Mouse (Mus musculus): ENCODE measurements around the gene Olfr1328. TPM values are rescaled to one million over a fixed set of nuclear protein-coding genes. Genes with fewer than 3 reads are reported as not detected.
"Not testable (repeated sequence)": the region's sequence is repeated elsewhere in the genome, so short reads cannot be mapped to it uniquely, and the experiment has no call there.

Olfr1328 gene
- polyA plus RNA-seq (2015; fragmentation: Nextera tagmentation; extraction: Ambion mirVana) = not detected in 2 replicates

DNA sequence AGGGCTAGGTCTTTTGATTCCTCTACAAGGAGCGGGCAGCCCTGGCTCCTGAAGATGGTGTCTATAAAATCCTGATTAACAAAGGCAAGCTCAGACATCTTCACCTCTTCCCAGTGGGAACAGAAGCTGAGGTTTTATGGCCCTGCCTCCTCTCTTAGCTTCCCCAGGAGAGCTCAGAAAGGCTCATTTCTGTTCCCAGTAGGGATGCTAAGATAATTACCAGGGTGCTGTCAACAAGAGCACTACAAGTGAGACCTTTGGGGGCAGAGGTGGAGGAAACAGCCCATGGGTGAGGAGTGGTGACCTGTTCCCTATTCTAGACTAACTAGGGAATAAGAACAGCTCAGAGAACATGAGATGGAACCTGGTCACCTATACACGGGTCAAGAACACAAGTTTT is at the start of gene Olfr1328:
TSS of gene Olfr1328 (minus strand) at position 101 of the 400 bp plus-strand sequence.
- H3K36me3 ChIP-seq (replicated peaks) = no peaks in the 10 kb centered on the region
- ATAC-seq (ENCODE audit: insufficient read depth) = no peak
- H3K9me3 ChIP-seq (replicated peaks) = no peaks in the 10 kb centered on the region
- WGBS (ENCODE audit: insufficient replicate concordance) = 36% methylated on average over 2 of the region's 2 CpGs
- no peak within 1 kb of the TSS for H3K4me2 ChIP-seq
- H3K4me3 ChIP-seq (replicated peaks) = no peak within 1 kb of the TSS
- no peak within 1 kb of the TSS for H3K27ac ChIP-seq (replicated peaks)
- no peaks in the 10 kb centered on the region for H3K4me1 ChIP-seq (replicated peaks)
- no peaks in the 10 kb centered on the region for H3K27me3 ChIP-seq
- H3K9ac ChIP-seq = no peak within 1 kb of the TSS

- H3K4me1 ChIP-seq (replicated peaks) = no peaks in the 10 kb centered on the region; the same call in 1 of the 2 replicates
- H3K4me3 ChIP-seq (replicated peaks) = no peak overlapping the region
- no peak for ATAC-seq (ENCODE audit: insufficient read depth)
- 77% methylated on average over 4 of the region's 4 CpGs for WGBS (ENCODE audit: insufficient replicate concordance)
- H3K36me3 ChIP-seq (replicated peaks) = no peaks in the 10 kb centered on the region
- no peaks in the 10 kb centered on the region for H3K9me3 ChIP-seq (replicated peaks)
- no peak overlapping the region for H3K27ac ChIP-seq (replicated peaks)
- no peak overlapping the region for H3K4me2 ChIP-seq
- no peaks in the 10 kb centered on the region for H3K27me3 ChIP-seq
- H3K9ac ChIP-seq = no peak overlapping the region
Measured at GRCm38 (mm10) chr4:118985291-118985690, 46.9 kb upstream of the Olfr1328 start.

DNA sequence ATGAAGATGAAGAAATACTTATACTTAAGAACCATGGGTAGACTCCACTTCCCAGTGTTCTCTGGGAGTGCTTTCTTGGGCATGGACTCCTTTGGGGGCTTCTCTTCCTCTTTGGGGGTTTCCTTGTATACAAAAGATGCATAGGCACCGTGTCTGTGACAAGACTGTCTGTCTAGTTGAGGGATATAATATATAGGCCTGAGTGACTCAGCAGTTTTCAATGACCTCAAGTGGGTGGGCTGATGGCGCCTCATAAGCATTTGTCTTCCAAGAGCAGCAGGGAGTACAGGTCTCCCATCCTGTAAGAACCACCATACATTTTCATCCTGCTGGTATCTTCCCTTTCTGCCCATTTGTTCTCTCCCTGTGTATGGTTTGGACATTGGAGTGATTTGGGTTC is 34.9 kb upstream of the Olfr1328 start:
- H3K4me1 ChIP-seq (replicated peaks) = no peaks in the 10 kb centered on the region
- no peaks in the 10 kb centered on the region for H3K9me3 ChIP-seq (replicated peaks)
- H3K9ac ChIP-seq = no peak overlapping the region
- H3K27me3 ChIP-seq = no peaks in the 10 kb centered on the region
- WGBS (ENCODE audit: insufficient replicate concordance) = 34% methylated on average over 2 of the region's 2 CpGs
- ATAC-seq (ENCODE audit: insufficient read depth) = no peak
- no peaks in the 10 kb centered on the region for H3K36me3 ChIP-seq (replicated peaks)
- H3K4me3 ChIP-seq (replicated peaks) = no peak overlapping the region
- no peak overlapping the region for H3K27ac ChIP-seq (replicated peaks)
- no peak overlapping the region for H3K4me2 ChIP-seq

DNA sequence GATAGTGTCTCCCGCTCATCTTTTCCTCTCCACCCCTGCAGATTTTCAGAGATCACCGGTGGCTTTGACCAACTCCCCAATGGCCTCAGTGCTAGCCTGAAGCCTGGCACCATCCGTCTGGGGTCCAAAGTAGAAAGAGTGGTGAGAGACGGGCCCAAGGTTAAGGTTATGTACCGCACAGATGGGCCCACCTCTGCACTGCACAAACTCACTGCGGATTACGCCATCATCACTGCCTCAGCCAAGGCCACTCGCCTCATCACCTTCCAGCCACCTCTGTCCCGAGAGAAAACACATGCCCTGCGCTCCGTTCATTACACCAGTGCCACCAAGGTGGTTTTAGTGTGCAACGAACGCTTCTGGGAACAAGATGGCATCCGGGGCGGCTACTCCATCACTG is 29.3 kb upstream of the Olfr1328 start:
- no peak for ATAC-seq (ENCODE audit: insufficient read depth)
- H3K4me2 ChIP-seq = no peak overlapping the region
- H3K27ac ChIP-seq (replicated peaks) = no peak overlapping the region
- H3K36me3 ChIP-seq (replicated peaks) = no peaks in the 10 kb centered on the region
- H3K9ac ChIP-seq = no peak overlapping the region
- WGBS (ENCODE audit: insufficient replicate concordance) = 75% methylated on average over 15 of the region's 15 CpGs
- no peaks in the 10 kb centered on the region for H3K27me3 ChIP-seq
- no peaks in the 10 kb centered on the region for H3K9me3 ChIP-seq (replicated peaks)
- no peaks in the 10 kb centered on the region for H3K4me1 ChIP-seq (replicated peaks)
- no peak overlapping the region for H3K4me3 ChIP-seq (replicated peaks)

DNA sequence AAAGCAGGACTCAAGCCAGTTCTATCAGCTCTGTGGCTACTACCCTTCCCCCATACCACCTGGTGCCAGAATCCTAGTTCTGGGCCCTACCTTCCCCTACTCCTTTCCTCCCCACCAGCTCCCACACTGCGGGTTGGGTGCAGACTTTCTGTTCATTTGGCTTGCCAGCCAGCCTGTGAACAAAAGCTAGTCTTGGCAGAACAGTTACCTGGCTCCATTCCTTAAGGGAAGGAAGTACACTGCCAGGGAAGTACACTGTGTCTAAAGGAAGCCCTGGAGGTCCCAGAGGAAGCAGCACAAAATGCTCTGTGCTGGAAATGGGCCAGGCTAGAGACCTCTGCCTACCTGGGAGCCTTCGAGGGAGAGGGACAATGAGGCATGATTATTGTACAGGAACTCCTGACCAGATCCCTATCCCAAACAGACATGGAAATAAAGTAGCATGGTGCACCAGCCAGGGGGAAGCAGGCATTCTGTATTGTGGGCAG is 22.8 kb upstream of the Olfr1328 start, which contains the start of gene Lao1:
TSS of gene Lao1 (plus strand) at position 438 of the 488 bp plus-strand sequence.
- WGBS (ENCODE audit: insufficient replicate concordance) = 66% methylated on average over 2 of the region's 2 CpGs
- H3K4me1 ChIP-seq (replicated peaks) = no peaks in the 10 kb centered on the region

GRCm38 (mm10) chr4:118958812-118959211 is 20.4 kb upstream of the Olfr1328 start:
- ATAC-seq (ENCODE audit: insufficient read depth) = no peak
- H3K4me1 ChIP-seq (replicated peaks) = no peaks in the 10 kb centered on the region
- WGBS (ENCODE audit: insufficient replicate concordance) = 57% methylated on average over 7 of the region's 7 CpGs

More for the DNA sequence above, 22.8 kb upstream of the Olfr1328 start, which contains the start of gene Lao1:
- no peak for ATAC-seq (ENCODE audit: insufficient read depth)
- H3K27me3 ChIP-seq = no peaks in the 10 kb centered on the region
- no peaks in the 10 kb centered on the region for H3K36me3 ChIP-seq (replicated peaks)
- no peaks in the 10 kb centered on the region for H3K9me3 ChIP-seq (replicated peaks)
- H3K4me2 ChIP-seq = no peak within 1 kb of the TSS
- no peak within 1 kb of the TSS for H3K9ac ChIP-seq
- H3K4me3 ChIP-seq (replicated peaks) = no peak within 1 kb of the TSS
- H3K27ac ChIP-seq (replicated peaks) = no peak within 1 kb of the TSS

DNA sequence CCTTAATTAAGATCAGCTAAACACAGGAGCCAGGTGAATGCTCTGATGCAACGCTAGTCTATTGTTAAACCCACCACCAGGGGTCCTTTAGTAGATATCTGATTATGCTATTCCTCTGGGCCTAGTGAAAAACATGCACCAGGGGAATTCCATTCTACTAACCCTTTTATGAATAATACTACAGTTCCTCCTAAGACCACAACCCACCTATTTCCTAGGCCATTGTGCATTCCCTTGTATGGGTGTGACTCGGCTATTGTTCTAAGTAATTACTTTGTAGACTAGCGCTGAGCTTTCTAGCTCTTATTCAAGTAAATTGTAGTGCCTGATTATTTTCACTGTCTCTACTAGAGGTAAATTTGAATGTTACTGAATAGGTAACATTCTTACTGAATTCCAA is 7.1 kb downstream of the Olfr1328 start:
- not testable (repeated sequence) for H3K4me3 ChIP-seq (replicated peaks); H3K36me3 ChIP-seq (replicated peaks); H3K9ac ChIP-seq; H3K9me3 ChIP-seq (replicated peaks); H3K27me3 ChIP-seq; H3K4me2 ChIP-seq; H3K4me1 ChIP-seq (replicated peaks); ATAC-seq (ENCODE audit: insufficient read depth); H3K27ac ChIP-seq (replicated peaks)
- 58% methylated on average over 3 of the region's 3 CpGs for WGBS (ENCODE audit: insufficient replicate concordance)

More at GRCm38 (mm10) chr4:118958812-118959211, 20.4 kb upstream of the Olfr1328 start:
- H3K4me2 ChIP-seq = no peak overlapping the region
- no peak overlapping the region for H3K27ac ChIP-seq (replicated peaks)
- no peaks in the 10 kb centered on the region for H3K36me3 ChIP-seq (replicated peaks)
- no peak overlapping the region for H3K4me3 ChIP-seq (replicated peaks)
- H3K27me3 ChIP-seq = peaks cover 4% of the 10 kb centered on the region; the same call in 1 of the 2 replicates
- H3K9ac ChIP-seq = no peak overlapping the region
- no peaks in the 10 kb centered on the region for H3K9me3 ChIP-seq (replicated peaks)

GRCm38 (mm10) chr4:118917365-118917764 is 21.0 kb downstream of the Olfr1328 start, which contains the start of gene Olfr1329:
TSS of gene Olfr1329 (minus strand) at chr4:118917465.
- H3K27ac ChIP-seq (replicated peaks); H3K4me3 ChIP-seq (replicated peaks); H3K9ac ChIP-seq; H3K9me3 ChIP-seq (replicated peaks); H3K36me3 ChIP-seq (replicated peaks); H3K4me2 ChIP-seq; H3K27me3 ChIP-seq; H3K4me1 ChIP-seq (replicated peaks); ATAC-seq (ENCODE audit: insufficient read depth): not testable (repeated sequence)
- WGBS (ENCODE audit: insufficient replicate concordance) = 28% methylated on average over 2 of the region's 2 CpGs

- Histone ChIP-seq H3K27me3 (no peaks in the 10 kb centered on the region), H3K4me3 (replicated peaks) (no peak overlapping the region), H3K9me3 (replicated peaks) (no peaks in the 10 kb centered on the region), H3K36me3 (replicated peaks) (no peaks in the 10 kb centered on the region), H3K27ac (replicated peaks) (no peak overlapping the region), H3K9ac (no peak overlapping the region), H3K4me2 (no peak overlapping the region), H3K4me1 (replicated peaks) (no peaks in the 10 kb centered on the region)
- no peak for ATAC-seq (ENCODE audit: insufficient read depth)
- WGBS (ENCODE audit: insufficient replicate concordance) = 50% methylated on average over 2 of the region's 2 CpGs
Measured at GRCm38 (mm10) chr4:118901981-118902380, 36.4 kb downstream of the Olfr1328 start.

DNA sequence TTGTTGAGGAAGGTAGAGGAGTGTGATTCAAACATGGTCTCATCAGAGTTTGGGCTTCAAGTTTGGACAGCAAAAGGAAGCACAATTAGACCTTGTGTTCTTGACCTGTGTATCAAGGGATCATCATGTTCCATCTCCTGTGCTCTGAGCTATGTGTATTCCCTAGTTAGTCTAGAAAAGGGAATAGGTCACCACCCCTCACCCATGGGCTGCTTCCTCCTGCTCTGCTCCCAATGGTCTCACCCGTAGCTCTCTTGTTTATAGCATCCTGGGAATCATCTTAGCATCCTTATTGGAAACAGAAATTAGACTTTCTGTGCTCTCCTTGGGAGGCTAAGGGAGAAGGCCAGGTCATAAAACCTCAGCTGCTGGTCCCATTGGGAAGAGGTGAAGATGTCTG is 50.1 kb downstream of the Olfr1328 start, which contains the start of gene Olfr1330:
TSS of gene Olfr1330 (plus strand) at position 301 of the 400 bp plus-strand sequence.
- Histone ChIP-seq H3K4me1 (replicated peaks) (no peaks in the 10 kb centered on the region), H3K9me3 (replicated peaks) (no peaks in the 10 kb centered on the region), H3K27me3 (no peaks in the 10 kb centered on the region), H3K4me3 (replicated peaks) (no peak within 1 kb of the TSS), H3K9ac (no peak within 1 kb of the TSS), H3K27ac (replicated peaks) (no peak within 1 kb of the TSS), H3K4me2 (no peak within 1 kb of the TSS), H3K36me3 (replicated peaks) (no peaks in the 10 kb centered on the region)
- WGBS (ENCODE audit: insufficient replicate concordance) = 50% methylated on average over 1 of the region's 1 CpGs
- ATAC-seq (ENCODE audit: insufficient read depth) = no peak
